Comparison of ENCODE assay signal across 9 mouse cellular contexts in genomic region chr1:126925150-126926035, GRCm38 (mm10).
DNase-seq lines count a peak whose midpoint lies in the region; ATAC-seq and TF ChIP-seq lines count a peak whose summit lies in the region.
"Had no signal": no experiment of that assay in that cellular context is flagged by ENCODE, and none has a peak within 500 bp of the region (broad histone marks: within the 10 kb centered on the region; RNA-seq: fewer than 3 reads in every experiment).

No protein-coding gene starts in this region.

- 0 out of 2 replicates have a peak overlapping the region, but pooled peaks have one; percentile 40 for H3K27ac ChIP-seq in embryonic facial prominence, embryonic 13.5 days
- no peak overlapping the region for H3K27ac ChIP-seq in embryonic facial prominence, embryonic 10.5 days (replicated peaks)
- H3K27ac ChIP-seq in stomach, postnatal 0 days (replicated peaks), result no peak overlapping the region
- H3K27ac ChIP-seq: macrophage had no signal

- peaks cover 12% of the 10 kb centered on the region for H3K4me1 ChIP-seq in embryonic facial prominence, embryonic 13.5 days
- H3K4me1 ChIP-seq in embryonic facial prominence, embryonic 10.5 days, result peaks cover 6% of the 10 kb centered on the region; the same call in 1 of the 2 replicates
- H3K4me1 ChIP-seq in stomach, postnatal 0 days (replicated peaks; ENCODE audit: control insufficient read depth, insufficient read depth), result no peaks in the 10 kb centered on the region

- no peak for TF ChIP-seq CTCF in stomach, postnatal 0 days (IDR thresholded peaks at IDR 0.05; ENCODE audit: low read depth)

- no peaks in the 10 kb centered on the region for H3K36me3 ChIP-seq in embryonic facial prominence, embryonic 13.5 days
- no peaks in the 10 kb centered on the region for H3K36me3 ChIP-seq in embryonic facial prominence, embryonic 10.5 days (replicated peaks)
- H3K36me3 ChIP-seq in stomach, postnatal 0 days (ENCODE audit: control insufficient read depth, insufficient read depth, low read length), result no peaks in the 10 kb centered on the region

- ATAC-seq in embryonic facial prominence, embryonic 13.5 days (ENCODE audit: insufficient number of reproducible peaks, insufficient read depth, low FRiP score, low TSS enrichment, low read depth), result peak; percentile 54; the same call in 1 of the 2 replicates
- ATAC-seq in stomach, postnatal 0 days (ENCODE audit: low FRiP score, low TSS enrichment), result peak; percentile 35; the same call in 1 of the 2 replicates

- 52% methylated on average over 12 of the region's 12 CpGs for WGBS in embryonic facial prominence, embryonic 13.5 days
- WGBS in embryonic facial prominence, embryonic 10.5 days, result 75% methylated on average over 12 of the region's 12 CpGs
- WGBS in stomach, postnatal 0 days, result 44% methylated on average over 12 of the region's 12 CpGs

- H3K27me3 ChIP-seq in embryonic facial prominence, embryonic 13.5 days, result no peaks in the 10 kb centered on the region
- H3K27me3 ChIP-seq in embryonic facial prominence, embryonic 10.5 days (replicated peaks; ENCODE audit: low read depth, poor library complexity, severe bottlenecking), result no peaks in the 10 kb centered on the region; the same call in 1 of the 2 replicates
- no peaks in the 10 kb centered on the region for H3K27me3 ChIP-seq in stomach, postnatal 0 days (ENCODE audit: control insufficient read depth, insufficient read depth, low read length)

- no peak for TF ChIP-seq EP300 in stomach, postnatal 0 days (optimal IDR thresholded peaks at IDR 0.05)

- no peaks in the 10 kb centered on the region for H3K9me3 ChIP-seq in embryonic facial prominence, embryonic 13.5 days
- H3K9me3 ChIP-seq in embryonic facial prominence, embryonic 10.5 days, result no peaks in the 10 kb centered on the region
- H3K9me3 ChIP-seq in stomach, postnatal 0 days (ENCODE audit: control insufficient read depth, low read length), result no peaks in the 10 kb centered on the region

- H3K9ac ChIP-seq in embryonic facial prominence, embryonic 13.5 days, result no peak overlapping the region
- no peak overlapping the region for H3K9ac ChIP-seq in stomach, postnatal 0 days (ENCODE audit: low read length)

- no peak for DNase-seq in embryonic facial prominence, embryonic 10.5 days (ENCODE audit: low spot score)
- peak; percentile 65 for DNase-seq in cerebellum, adult 8-10 months
- DNase-seq in gastrocnemius, postnatal 4 days (ENCODE audit: low spot score in 2 of 2), result peak; percentile 21 to 60
- peak; percentile 46 to 74 for DNase-seq in layer of hippocampus, adult 18-20 months (ENCODE audit: low spot score in 2 of 2)
- peak; percentile 81 for DNase-seq in lung, postnatal 14 days
- DNase-seq in stomach, postnatal 0 days (ENCODE audit: low spot score), result peak; percentile 41
- no peak for DNase-seq in thymus, postnatal 10 days (ENCODE audit: low spot score in 2 of 2)

- 0 out of 2 replicates have a peak overlapping the region, but pooled peaks have one; percentile 1 for H3K4me2 ChIP-seq in embryonic facial prominence, embryonic 13.5 days
- no peak overlapping the region for H3K4me2 ChIP-seq in stomach, postnatal 0 days (replicated peaks; ENCODE audit: low read depth)

- H3K4me3 ChIP-seq in embryonic facial prominence, embryonic 13.5 days, result no peak overlapping the region
- H3K4me3 ChIP-seq in embryonic facial prominence, embryonic 10.5 days, result no peak overlapping the region
- H3K4me3 ChIP-seq in stomach, postnatal 0 days (ENCODE audit: low read depth, low read length), result no peak overlapping the region

Comparison
In these comparisons a context has a peak if more than half of its experiments do, and no peak if none do; other contexts are left out.
1. DNase-seq: peak in cerebellum, adult 8-10 months (single experiment), gastrocnemius, postnatal 4 days (2 of 2), layer of hippocampus, adult 18-20 months (2 of 2), lung, postnatal 14 days (single experiment) and stomach, postnatal 0 days (single experiment); none in embryonic facial prominence, embryonic 10.5 days (single experiment) and thymus, postnatal 10 days (0 of 2).